Mouse (Mus musculus) liver, postnatal 0 days (tissue): ENCODE measurements at regions not wholly inside any gene's neighbourhood (a gene's known extent, or its start where the extent isn't known, plus 50 kb on each side); places are given as distances from the start of the nearest gene placed in this dataset.

ENCODE experiments used
- CTCF ChIP-seq: sonication (generic); IDR thresholded peaks from 2 replicates; pipeline ENCODE4 v1.5.1; 2016; ENCODE audit warnings: antibody characterized with exemption, low read depth
- EP300 ChIP-seq: IDR thresholded peaks from 2 replicates; pipeline ENCODE4 v1.6.1; 2016; ENCODE audit warnings: antibody characterized with exemption, low read depth, mild to moderate bottlenecking

DNA sequence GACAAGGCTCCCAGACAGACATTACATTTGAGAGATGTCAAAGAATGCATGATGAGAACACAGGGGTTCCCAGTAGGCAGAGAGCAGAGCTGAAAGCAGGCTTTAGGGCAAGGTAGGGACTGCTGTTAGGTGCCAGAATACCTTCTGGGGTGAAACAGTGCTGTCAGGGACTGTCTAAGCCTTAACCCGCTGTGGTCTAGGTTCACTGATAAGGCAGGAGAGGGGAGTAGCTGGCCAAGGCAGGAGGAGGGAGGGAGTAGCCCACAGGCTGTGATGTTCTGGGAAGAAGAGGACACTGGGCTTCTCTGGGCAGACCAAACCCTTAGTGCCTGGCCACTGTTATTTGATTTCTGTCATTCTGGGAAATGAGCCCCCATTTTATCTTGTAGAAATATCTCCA is 114.1 kb downstream of the Cdh26 start:
- TF ChIP-seq CTCF = no peak
- no peak for TF ChIP-seq EP300
